Mouse (Mus musculus) spleen, embryonic (tissue): ENCODE results near the gene Ccdc93.

Experiments
- CTCF ChIA-PET: fragments of 350-600 bp; sonication (Branson Sonifier 250); formaldehyde crosslinking; loops from one replicate; lab custom pipeline; 2022; lab: Charles Lee

Gene Ccdc93

DNA sequence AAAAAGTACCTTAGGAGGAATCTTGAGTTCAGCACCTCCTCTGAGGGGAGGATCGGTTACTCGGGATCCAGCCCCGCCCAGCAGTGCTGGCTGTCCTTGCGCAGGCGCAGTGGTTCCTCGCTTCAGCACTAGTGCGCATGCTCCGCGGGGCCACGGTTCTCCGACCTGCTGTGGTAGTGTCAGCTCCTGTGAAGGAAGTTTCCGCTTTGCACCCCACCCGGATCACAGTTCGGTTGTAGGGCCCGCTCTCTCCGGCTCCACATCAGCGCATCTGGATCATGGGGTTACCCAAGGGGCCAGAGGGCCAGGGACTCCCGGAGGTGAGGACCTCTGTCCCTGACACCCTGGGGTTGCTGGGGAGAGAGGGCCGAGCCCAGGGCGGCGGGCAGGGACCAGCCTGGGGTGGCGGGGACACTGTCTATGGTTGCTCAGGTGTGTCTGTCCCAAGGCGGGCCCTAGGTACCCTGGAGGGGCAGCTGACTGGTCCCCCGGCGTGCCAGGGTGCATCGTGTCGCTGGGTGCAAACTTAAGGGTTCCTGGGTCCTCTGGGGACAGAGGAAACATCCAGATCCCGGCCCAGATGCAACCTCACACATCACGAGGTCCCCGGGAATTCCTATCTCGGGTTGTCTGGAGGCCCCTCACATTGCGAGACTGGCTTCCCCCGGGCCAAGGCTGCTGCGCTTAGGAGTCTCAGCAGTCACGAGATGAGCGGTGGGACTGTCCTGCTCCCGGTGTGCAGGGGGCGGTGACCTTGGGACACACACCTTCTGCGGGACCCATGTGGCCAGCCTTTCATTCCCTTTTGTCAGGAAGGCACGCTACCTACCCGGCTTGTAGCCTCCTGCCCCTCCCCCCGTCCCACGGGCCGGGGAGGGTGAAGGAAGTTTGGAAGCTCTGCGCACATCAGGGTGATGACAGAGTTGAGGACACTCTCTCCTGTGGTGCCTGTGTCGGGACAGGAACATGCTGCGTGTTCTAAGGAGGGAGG lies at the start of gene Ccdc93:
TSS of gene Ccdc93 (plus strand) at position 112 of the 991 bp plus-strand sequence.
- CTCF ChIA-PET, result no interaction called here

- CTCF ChIA-PET, result no interaction called here
Measured at GRCm38 (mm10) chr1:121381562-121381961, 49.3 kb upstream of the Ccdc93 start.

- CTCF ChIA-PET, result no interaction called here
Measured at GRCm38 (mm10) chr1:121388312-121388711, 42.5 kb upstream of the Ccdc93 start.

DNA sequence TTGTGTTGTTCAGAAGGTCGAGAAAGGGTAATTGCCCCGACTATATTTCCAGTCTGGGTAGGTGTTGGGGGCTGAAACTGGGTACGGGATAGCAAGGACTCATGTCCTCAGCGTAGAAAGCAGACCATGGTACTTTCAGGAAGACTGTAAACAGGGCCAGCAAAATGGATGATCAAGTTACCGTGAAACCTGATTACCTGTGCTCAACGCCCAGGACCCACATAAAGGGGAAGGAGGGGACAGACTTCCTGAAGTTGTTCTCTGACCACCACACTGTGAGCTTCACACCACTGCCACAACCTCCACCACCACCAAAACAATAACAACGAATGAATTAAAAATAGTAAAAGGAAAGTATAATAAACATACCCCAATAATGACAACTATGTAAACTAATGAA lies 42.1 kb upstream of the Ccdc93 start:
- CTCF ChIA-PET, result no interaction called here

DNA sequence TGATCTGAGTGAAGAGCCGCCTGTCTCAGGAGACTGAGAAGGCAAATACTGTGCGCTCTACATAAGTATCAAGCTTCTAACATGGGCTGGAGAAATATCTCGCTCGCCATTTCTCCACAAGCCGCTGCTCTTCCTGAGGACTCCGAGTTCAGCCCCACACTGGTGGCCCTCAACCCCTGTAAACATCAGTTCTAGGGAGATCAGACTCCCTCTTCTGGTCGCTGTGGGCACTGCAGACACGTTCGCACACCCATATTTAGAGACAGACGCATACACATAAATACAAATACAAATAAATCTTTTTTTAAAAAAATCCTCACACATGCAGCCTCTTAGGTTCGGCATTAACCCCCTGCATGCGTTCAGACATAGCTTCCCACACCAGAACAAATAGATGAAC lies 41.3 kb upstream of the Ccdc93 start:
- CTCF ChIA-PET, result no interaction called here

DNA sequence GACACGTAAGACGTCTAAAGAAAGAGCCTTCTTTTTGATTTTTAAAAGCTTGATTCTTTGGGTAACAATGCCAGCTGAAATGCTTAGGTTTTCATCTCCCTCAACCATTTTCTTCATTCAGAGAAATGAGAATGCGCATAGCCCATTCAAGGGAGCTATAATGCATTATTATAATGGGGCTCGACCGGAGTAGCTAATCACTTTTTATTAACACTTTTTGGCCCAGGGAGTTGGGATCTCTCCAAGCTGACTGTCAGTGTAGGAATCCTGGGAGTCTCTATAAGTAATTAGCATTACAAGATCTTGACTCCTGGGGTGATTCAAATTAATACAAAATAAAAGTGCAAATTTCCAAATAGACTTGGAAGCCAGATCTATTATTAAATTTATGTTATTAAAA lies 40.8 kb upstream of the Ccdc93 start:
- CTCF ChIA-PET, result no interaction called here

DNA sequence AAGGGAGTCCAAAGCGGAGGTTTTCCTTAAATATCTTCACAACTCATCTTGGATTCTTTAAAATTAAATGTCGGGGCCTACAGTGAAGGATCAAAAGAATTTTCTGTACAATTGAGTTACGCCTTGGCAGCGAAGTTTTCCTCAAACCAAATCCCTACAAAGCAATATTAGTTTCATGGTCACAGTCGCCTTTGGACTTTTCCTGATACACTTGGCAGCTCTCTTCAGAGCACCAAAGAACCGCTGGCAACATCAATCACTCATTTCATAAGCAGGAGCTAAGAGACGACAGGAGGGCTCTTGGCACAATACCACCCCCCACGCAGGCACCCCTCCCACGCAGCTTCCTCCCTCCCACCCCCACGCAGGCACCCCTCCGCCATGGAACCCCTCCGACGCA lies 40.4 kb upstream of the Ccdc93 start:
- CTCF ChIA-PET, result no interaction called here

DNA sequence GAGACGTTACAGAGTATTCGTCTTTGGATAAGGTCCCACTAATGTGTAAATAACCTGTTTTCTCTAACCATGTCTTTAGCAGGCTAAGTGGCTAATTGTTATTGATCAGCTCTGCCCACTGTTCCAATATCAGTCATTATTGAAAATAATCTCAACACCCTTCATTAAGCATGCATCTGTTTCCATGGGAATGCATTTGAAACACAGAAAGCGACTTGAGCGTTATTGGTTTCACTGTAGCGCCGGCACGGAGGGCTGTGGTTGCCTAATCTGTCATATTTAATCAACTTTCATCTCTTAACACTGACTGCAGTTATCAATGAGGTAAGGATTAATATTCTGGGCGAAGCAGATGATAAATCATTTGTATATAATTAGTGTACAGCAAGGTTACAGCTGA lies 40.0 kb upstream of the Ccdc93 start:
- CTCF ChIA-PET, result no interaction called here

- CTCF ChIA-PET, result interaction anchor here (0.5 kb wide), 1 partner anchor 808 kb away, joined by 5 read pairs; no protein-coding TSS in a partner anchor
Measured at GRCm38 (mm10) chr1:121393117-121393516, 37.7 kb upstream of the Ccdc93 start.

DNA sequence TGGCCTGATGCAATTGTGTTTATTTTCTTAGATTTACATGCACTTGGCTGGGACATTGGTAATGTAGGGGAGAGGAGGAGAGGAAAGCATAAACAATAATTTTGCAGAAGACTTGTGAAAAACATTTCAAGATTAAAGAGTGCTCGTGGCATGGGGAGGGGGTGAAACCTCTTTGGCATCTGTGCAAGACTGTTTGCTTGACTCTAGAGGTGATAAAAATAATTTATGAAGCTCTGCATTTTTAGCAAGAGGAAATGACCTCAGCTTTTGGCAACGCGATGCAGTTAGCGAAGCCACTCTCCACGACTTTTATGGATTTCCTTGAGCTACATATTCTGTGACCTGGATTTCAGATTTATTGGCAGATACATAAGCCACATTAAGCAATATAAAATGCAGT lies 36.1 kb upstream of the Ccdc93 start:
- CTCF ChIA-PET, result no interaction called here

DNA sequence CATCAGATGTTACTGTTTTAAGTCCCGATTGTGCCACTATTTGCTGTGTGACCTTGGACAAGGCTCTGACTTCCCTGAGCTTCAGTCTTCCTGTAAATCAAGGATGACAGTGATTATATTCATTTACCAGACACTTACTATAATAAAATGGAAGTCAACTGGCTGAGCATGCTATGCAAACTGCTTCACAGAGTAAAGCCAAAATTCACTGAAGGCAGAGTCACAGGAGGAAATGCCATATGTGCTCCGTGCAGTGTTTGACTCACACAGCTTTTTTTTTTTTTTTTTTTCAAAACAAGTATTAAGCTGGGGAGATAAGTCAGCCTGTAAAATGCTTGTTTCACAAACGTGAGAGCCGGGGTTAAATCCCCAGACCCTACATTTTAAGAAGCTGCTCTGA lies 34.3 kb upstream of the Ccdc93 start:
- CTCF ChIA-PET, result no interaction called here

GRCm38 (mm10) chr1:121398231-121398630 lies 32.6 kb upstream of the Ccdc93 start:
- CTCF ChIA-PET, result interaction anchor here (0.7 kb wide), 1 partner anchor 817 kb away, joined by 5 read pairs; no protein-coding TSS in a partner anchor

DNA sequence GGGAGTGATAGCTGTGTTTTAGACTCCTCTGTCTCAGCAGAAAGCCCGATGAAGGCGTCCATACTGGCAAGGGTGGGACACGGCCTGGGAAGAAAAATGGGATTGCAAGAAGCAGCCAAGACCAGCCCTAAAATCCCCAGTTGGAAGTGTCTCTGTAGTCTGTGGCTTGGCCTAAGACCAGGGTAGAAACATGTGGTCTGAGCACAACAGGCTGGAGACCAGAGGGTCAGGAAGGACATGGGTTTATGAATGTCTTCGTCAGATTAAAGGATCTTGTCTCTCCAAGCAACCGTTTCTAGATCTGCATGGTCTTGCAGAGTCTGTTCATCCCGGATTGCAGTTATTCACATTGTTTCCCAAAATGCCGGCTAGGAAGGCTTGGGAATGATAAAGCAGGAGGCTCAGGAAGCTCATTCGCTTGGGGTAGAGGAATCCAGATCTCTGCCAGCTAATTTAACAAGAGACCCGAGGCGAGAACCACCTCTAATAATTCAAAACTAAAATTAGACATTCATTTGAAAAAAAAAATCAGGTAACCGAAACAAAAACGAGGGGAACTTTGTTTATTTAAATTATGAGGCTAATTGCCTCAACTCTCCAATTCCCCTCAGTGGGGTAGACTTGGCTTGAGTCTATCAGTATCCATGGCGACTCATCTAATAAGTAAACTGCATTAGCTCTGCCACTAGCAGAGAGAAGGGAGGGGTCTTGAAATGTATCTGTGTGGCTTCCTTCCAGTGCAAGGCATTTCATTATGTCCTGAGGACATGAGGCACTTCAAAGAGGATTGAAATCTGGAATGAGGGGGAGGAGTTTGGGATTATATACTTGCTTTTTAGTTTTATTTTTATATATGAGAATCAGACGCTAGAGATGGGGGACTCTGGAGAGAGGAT lies 31.6 kb upstream of the Ccdc93 start:
- CTCF ChIA-PET, result no interaction called here

DNA sequence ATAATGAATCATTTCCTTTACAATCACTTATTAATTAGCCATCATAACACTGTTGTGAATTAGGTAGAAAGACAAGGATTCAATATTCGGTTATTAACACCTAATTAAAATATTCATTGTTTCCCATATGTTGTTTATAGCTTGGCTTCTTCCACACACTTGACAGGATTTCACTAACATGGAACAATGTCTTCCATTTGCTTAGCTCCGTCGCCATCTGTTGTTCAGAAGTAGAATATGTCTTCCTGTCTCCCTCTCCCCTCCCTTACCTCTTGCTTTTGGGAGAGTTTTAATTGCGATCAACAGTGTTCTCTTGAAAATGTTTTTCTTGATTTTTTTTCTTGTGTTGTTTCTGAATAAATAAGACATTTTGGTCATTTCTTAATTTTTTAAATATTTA lies 30.6 kb upstream of the Ccdc93 start:
- CTCF ChIA-PET, result no interaction called here

DNA sequence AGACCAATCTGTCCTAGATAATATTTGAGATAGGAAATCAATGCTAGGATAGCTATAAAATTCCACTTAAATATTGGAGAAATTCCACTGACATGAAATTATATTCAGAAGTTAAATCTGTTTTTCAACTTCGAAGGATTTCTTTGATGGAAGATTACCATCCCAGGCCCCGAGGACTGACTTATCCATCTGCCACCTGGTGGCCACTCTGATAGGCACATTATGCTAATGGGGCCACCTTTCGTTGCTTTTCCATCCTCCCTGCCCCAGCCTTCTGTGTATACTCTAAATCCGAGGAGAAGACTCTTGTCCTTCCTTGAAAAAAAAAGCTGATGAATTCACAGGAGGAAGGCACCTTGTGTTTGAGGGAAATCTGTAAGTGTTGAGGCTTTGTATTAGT lies 11.8 kb upstream of the Ccdc93 start:
- CTCF ChIA-PET, result no interaction called here

DNA sequence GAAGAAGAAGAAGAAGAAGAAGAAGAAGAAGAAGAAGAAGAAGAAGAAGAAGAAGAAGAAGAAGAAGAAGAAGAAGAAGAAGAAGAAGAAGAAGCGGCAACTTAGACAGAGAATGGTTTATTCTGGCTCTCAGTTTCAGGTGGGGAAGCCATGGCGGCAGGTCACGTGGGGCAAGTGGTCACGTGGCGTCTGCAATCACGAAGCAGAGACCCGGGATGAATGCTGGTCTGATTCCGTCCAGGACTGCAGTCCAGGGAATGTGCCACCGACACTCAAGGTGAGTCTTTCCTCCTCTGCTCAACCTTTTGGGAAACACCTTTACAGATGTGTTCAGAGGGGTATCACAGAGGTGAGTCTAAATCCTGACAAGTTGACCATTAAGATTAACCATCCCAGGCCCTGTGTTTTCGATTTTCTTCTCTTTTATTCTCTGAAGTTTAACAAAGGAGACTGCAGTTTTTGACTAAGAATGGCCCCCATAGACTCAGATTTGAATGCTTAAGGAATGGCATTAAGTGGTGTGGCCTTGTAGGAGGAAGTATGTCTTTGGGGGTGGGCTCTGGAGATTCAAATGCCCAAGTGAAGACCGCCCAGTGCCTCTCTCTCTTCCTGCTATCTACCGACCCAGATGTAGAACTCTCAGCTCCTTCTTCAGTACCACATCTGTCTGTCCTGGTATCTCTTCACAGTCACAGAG lies 11.1 kb upstream of the Ccdc93 start:
- CTCF ChIA-PET, result no interaction called here

DNA sequence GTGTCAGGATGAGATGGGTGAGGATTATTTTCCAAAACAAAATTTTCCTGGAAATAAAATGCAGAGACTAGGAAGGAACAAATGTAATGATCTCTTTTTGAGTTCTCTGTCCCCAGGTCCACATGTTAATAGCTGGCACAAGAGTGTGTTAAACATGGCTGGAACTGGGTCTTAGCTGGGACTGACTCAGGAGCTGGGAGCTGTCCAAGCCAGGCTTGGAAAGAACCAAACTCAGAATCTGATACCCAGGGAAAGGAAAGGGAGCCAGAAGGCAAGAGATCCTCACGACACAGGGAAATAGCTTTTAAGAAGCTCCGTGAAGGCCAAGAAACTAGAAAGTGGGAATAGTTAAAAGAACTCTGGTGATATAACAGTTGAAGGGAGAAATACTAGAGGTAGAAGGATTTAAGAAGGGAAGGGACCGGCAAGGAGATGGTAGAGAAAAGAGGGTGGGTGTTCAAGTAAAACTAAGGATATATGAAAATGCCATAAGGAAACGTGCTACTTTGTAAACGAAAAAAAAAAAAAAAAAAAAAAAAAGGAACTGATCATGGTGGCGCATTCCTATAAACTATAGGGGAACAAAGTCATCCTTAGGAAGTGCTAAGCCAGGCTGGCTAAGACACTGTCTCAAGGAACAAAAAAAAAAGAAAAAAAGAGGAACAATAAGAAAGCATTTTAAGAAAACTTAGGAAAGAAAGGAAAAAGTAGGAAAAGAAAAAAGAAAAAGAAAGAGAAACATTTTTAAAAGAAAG lies 489 bp upstream of the Ccdc93 start:
- CTCF ChIA-PET, result no interaction called here

- CTCF ChIA-PET, result interaction anchor here (0.6 kb wide), 1 partner anchor 22 kb away, joined by 4 read pairs; no protein-coding TSS in a partner anchor
Measured at GRCm38 (mm10) chr1:121435981-121436380, 5.1 kb downstream of the Ccdc93 start.

DNA sequence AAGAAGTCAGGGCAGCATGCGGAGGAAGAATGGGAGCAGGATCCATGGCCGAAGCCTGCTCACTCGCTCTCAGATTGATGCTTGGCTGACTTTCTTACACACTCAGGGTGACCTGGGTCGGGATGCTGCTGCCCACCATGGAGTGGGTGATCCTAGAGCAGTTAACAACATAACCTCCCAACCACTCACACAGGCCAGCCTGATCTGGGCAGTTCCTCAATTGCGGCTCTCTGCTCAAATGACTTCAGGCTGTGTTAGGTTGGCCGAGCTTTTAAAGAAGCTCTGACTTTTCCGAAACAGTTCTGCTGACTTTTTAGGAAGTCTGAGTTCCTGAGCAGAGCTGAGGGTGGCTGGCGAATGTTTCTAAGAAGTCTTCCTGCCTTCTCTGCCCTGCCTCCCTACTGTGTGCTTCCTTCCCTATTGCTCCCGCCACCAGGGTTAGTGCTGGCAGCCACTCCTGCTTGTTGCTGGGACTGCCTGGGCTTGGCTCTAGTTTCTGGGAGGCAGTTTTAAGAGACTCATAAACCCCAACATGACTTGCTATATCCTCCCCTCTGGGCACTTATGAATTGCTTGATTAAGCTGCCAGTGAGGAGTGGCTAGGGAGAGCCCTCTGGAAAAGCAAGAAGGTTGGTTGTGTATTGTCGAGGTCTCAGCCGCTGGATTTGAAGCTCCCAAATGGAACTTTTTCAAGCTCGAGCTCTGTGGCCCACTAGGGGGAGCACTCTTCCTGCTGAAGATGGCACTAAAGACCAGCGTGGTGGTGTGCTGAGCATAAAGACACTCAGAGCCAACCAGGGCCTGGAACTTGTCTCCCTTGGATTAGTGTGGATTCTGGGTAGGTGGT lies 9.9 kb downstream of the Ccdc93 start:
- CTCF ChIA-PET, result interaction anchor here (1.3 kb wide), 1 partner anchor 24 kb away, joined by 3 read pairs; no protein-coding TSS in a partner anchor

DNA sequence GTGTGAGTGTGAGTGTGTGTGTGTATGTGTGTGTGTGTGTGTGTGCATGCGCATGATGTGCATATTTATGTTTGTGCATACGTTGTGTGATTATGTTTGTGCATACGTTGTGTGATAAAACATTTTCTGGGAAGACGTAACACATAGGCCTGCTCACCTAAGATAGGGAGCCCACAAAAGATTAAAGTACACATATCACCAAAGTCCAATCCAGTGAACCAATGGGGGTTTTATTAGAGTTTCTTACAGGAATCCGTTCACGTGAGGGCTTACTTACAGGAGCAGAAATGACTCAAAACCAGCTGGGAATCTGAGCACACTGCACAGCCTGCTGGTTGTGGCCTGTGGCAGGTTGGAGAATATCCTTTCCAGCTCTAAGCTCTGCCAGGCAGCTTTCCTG lies 13.3 kb downstream of the Ccdc93 start:
- CTCF ChIA-PET, result no interaction called here
